Mouse (Mus musculus): ENCODE data around the gene Ppib. TPM values are rescaled to one million over a fixed set of nuclear protein-coding genes. Genes with fewer than 3 reads are reported as not detected.

Gene Ppib
- total RNA-seq, 2 experiments from 2014 or later = 284 to 297 TPM

Other genes starting within 250 kb of the Ppib start
- 10 to 100 TPM; 45.1 to 46.2 TPM for gene Zfp609, start 232.7 kb upstream of the Ppib start, total RNA-seq (2021)
- 10 to 100 TPM; 34.9 to 38.3 TPM for gene Pclaf, start 170.0 kb upstream of the Ppib start, total RNA-seq (2021)
- 10 to 100 TPM; 20.9 to 22.8 TPM for gene Trip4, start 151.4 kb upstream of the Ppib start, total RNA-seq (2021)
- 10 to 100 TPM; 20.3 to 20.8 TPM for gene Csnk1g1, start 151.3 kb upstream of the Ppib start, total RNA-seq (2021)
- gene Snx22, start 9.5 kb downstream of the Ppib start, total RNA-seq (2021) = 1 to 10 TPM; 1.1 to 1.2 TPM
- gene Snx1, start 66.4 kb downstream of the Ppib start, total RNA-seq (2021) = 10 to 100 TPM; 39.3 to 40.4 TPM
- 10 to 100 TPM; 99.1 to 99.6 TPM for gene Ciao2a, start 66.4 kb downstream of the Ppib start, total RNA-seq (2021)
- 1 to 10 TPM; 3.1 to 3.8 TPM for gene Dapk2, start 98.0 kb downstream of the Ppib start, total RNA-seq (2021)

All from heart, postnatal 4 days (tissue).